Mouse (Mus musculus): Measurements from ENCODE around the gene Fam171a1.

Gene Fam171a1

GRCm38 (mm10) chr2:3138308-3138707 is 24.3 kb downstream of the Fam171a1 start:
- no peak for DNase-seq (ENCODE audit: low spot score)

GRCm38 (mm10) chr2:3139065-3139464 is 25.0 kb downstream of the Fam171a1 start:
- DNase-seq (ENCODE audit: low spot score), result no peak

GRCm38 (mm10) chr2:3139578-3139977 is 25.6 kb downstream of the Fam171a1 start:
- no peak for DNase-seq (ENCODE audit: low spot score)

DNA sequence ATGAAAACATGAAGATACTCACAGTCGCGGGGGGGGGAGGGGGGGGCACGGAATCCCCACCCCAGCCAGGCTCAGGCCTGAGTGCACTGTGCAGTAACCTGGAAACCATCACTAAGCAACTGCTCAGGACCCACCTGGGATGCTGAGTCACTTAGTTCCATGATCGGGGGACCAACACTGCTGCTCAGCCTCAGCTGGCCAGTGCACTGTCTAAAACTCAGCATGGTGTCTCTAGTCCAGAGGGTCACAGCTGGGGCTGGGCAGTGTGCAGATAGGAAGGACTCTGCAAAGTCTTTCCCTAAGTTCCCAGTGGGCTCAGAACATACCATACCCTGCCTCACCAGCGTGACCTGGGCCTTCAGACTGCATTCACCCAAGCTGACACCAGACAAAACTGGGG is 26.6 kb downstream of the Fam171a1 start:
- no peak for DNase-seq (ENCODE audit: low spot score)

DNA sequence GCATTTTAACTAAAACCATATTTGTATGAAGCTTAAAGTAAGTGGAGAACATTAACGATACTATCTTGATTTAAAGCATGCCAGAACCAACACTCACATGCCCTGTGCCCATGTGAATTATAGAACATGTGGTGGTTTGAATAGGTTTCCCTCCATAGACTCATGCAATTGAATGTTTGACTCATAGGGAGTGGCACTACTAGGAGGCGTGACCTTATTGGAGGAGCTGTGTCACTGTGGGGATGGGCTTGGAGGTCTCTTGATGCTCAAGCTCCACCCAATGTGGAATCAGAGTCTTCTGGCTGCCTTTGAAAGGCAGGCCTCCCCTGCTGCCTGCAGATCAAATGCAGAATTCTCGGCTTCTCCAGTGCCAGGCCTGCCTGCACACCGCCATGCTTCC is 27.8 kb downstream of the Fam171a1 start:
- no peak for DNase-seq (ENCODE audit: low spot score)

- no peak for DNase-seq (ENCODE audit: low spot score)
Measured at GRCm38 (mm10) chr2:3144291-3144690, 30.3 kb downstream of the Fam171a1 start.

DNA sequence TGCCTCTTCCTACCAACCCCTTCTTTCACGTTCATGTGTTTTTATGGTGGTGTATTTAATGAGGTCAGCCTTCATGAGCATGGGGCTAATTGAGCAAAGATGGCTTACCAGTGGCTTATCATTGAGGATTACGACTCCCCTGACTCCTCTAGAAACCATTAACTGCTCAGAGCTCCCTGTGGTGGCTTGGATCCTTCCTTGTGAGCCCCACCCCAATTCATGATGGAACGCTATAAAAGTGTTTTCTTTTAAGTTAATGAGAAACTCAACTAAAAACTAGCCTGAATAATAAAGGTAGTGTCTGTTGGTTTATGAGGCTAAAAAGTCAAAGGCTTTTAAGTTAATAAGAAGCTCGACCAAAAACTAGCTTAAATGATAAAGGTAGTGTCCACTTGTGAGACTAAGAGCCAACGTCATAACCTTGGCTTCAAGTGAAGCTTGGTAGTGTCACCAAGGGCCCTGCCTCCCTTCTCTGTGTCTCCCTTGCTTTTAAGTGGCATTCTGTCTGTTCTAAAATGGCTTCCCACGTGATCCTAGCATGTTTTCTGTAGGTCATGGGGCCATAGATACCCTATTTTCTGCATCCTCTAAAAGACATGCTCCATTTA is 33.6 kb downstream of the Fam171a1 start:
- no peak for DNase-seq (ENCODE audit: low spot score)

DNA sequence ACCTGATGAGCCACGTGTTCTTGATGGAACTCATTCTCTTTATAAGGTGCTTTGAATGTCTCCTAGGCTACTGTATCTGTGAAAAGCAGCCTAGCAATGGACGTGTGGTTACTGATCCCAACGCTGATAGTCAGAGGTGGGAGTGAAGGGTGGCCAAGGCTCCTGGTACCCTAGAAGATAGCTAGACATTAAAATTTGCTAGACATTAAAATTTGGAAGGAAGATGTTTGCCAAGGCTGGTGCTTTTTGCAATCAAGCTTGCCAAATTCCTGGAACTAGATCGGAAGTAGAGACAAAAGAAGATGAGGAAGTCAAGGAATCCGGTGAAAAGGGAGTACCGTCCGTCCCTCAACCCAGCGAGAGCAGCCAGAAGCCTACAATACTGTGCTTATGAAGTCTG is 34.7 kb downstream of the Fam171a1 start:
- DNase-seq (ENCODE audit: low spot score), result no peak

DNA sequence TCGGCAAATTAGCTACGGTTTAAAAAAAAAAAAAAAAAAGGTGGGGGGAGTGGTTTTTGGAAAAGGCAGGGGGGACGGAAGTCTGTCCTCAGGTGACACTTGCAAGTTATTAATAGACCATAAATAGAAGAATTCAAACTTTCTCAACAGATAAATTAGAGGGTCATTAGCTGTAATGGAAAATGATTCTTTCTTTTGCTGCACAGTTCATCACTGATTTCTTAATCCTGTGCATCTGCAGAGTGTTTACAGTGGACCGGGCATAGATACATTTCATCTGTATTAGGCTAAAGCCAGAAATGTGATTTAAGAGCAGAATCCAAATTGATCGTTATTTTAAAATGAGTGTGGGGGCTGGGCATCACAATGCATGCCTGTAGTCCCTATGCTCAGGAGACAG is 36.3 kb downstream of the Fam171a1 start:
- DNase-seq (ENCODE audit: low spot score), result no peak

GRCm38 (mm10) chr2:3151336-3151735 is 37.3 kb downstream of the Fam171a1 start:
- no peak for DNase-seq (ENCODE audit: low spot score)

DNA sequence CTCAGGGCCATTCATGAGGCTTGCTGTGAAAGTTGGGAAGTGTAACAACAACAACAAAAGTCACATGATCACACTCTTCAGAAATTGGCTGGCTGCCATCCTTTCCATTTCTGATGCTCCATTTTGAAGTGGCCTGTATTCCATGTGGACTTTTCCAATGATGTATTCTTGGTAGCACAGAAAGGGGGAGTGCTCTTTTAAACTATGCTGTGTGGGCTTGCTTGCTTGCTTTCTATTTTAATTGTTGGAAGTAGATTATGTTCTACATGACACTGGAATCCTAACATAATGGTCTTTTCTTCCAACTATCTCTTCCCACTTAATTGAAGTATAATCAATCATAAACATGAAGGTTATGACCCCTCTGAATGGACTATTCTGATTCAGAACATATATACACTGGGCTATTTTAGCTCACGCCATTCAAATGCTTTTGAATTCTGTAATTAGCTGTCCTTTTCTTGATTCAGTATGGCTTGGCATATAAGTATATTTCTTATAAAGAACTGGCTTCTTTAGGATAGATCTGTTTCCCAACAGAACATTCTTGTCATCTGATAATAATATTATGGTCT is 40.2 kb downstream of the Fam171a1 start:
- DNase-seq (ENCODE audit: low spot score), result no peak

DNA sequence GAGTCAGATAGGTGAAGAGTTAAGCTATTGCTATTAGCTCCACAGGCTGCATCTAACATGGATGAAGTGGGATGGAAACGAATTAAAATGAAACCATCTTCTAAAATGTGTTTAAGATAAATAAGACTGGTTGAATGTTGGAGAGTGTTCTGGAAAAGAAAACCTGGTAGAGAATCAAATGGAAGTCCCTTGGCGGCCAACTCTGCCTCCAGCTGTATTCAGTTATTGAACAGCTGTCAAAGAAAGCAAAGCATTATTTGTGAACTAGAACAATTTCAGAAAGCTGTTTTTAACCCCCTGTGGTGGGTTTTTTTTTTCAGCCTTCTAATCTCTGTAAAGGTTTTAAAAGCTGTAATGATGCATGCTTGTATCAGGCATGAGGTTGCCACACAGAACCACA is 41.0 kb downstream of the Fam171a1 start:
- DNase-seq (ENCODE audit: low spot score), result no peak

DNA sequence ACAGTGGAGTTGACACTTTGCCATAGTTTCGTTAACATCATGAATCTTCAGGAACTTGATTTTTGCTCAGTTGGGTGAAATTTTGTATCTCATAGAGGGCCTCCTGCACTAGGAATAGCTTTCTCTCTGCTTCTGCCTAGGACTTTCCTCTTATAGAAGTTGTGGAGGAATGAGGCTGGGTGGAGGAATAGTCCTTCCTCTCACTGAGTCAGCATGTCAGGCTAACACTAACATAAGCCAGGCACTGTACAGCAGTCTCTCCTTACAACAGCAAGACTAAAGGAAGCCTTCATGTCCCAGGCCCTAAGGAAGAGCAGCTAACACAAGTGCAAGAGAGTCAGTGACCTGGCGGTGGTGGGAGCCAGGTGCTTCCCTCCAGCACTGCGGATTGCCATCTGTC is 43.0 kb downstream of the Fam171a1 start:
- DNase-seq (ENCODE audit: low spot score), result no peak

DNA sequence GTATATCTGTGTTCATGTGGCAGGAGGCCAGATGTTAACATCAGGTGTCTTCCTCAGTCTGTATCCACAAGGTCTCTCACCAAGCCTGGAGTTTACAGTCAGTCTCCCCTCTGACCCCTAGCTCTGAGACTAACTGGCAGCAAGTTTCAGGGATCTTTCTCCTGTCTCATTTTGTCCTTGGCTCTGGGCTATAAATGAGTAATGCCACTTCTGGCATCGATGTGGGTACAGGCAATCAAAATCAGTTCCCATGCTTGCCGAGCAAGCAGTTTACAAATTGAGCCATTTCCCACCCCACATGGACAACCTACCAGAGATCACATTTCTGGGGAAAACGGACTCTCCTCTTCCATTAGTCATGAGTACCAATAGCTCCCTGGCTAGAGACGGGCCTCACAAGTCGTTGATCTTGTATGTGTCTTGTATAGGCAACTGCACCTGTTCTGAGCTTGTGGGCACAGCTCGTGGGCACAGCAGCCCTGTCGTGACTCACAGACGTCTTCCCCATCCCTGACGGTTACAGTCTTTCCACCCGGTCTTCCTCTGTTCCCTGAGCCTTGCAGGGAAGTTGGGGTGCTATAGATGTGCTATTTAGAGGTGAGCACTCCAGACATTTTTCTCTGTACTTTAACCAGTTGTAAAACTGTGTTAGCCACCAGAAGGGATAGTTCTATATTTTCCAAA is 43.8 kb downstream of the Fam171a1 start:
- no peak for DNase-seq (ENCODE audit: low spot score)

DNA sequence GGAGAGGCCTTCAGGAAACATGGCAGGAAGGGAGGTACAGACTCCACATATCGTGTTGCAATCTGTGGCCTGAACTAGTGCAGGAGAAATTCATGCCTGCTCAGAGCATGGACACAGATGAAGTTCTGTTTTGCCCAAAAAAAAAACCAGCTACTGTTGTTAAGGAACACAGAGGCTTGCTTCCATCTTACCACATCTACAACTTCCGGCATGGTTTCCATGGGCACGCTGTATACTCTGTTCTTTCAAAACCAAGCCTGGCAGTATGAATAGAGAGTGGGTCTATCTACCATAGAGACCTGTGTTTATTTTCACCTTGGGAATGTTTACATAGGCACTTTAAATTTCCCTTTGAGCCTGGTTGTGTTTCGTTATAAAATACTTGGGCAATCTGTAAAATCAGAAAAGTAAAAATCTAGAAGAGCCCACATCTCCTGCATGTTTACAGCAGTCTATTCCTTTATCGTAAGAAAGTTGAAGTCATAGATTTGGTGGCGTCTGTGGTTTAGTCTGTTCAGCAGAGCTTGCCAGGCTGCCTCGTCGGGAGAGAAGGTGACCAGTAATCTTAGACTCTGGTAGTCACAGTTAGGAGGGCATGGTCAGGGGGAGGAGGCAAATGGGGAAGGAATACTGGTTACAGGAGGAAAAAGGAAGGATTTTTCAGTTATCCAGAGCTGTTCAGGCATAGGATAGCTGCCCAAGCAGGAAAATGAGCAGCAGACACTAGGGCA is 44.8 kb downstream of the Fam171a1 start:
- no peak for DNase-seq (ENCODE audit: low spot score)

DNA sequence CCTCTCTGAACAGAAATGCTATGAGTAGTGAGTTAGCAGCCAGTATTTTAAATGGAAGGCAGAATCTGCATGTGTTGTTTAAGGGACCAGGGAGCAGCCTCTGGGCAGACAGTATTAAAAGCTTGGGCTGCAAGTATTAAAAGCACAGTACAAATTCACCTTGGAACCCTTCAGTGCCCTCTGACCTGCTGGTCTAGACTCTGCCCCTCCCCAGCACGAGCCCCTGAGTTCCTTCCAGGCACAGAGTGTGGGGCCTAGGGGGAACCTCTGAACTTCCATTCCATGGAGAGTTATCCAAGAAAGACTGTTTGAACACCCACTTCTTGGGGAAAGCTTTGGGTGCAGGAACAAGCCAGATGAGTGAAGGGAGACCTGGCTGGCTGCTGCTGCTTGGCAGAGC is 47.6 kb downstream of the Fam171a1 start:
- no peak for DNase-seq (ENCODE audit: low spot score)

- DNase-seq (ENCODE audit: low spot score), result no peak
Measured at GRCm38 (mm10) chr2:3163501-3164076, 49.6 kb downstream of the Fam171a1 start.

DNA sequence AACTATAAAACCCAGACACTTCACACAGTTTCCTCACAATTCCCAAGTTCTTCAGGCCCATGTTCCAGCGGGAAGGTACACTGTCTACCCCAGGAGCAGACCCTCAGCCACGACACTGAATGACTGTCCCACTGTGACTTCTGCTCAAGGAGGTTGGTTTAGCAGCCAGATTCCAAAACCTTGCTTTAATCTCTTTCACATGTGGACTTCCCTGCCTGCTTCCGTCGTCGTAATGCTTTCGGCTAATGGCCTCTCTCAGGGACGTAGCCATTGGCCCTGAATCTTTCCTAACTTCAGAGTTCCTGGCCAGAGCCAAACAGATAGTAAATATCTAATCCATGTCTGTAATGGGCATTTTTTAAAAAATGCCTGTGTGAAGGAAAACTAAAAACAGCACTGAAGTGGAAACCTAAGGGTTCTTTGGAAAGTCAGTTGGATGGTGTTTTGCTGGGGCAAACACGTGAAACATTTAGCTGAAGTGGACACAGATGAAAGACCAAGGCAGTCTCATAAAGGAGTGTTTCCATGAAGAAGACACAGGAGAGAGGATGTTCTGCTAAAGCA is 51.1 kb downstream of the Fam171a1 start:
- DNase-seq (ENCODE audit: low spot score), result no peak

GRCm38 (mm10) chr2:3165890-3166605 is 52.0 kb downstream of the Fam171a1 start:
- DNase-seq (ENCODE audit: low spot score), result no peak

- DNase-seq (ENCODE audit: low spot score), result no peak
Measured at GRCm38 (mm10) chr2:3168719-3169402, 54.8 kb downstream of the Fam171a1 start.

DNA sequence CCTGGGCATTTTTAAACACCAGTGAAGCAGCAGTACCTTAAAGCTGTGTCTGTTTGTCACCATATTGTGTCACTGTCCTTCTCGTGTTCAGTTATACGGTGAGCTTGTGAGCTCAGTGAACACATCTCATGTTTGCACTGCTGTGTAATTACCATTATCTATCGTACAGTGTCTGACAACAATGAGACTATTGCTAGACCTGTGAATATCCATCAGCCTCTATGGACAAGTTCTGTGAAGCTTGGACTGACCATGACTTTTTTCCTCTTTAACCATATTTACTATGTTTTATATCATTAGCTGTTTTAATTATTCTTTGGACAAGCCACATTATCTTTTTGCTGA is 55.4 kb downstream of the Fam171a1 start:
- no peak for DNase-seq (ENCODE audit: low spot score)
